ENCODE assay signal across 12 mouse cellular contexts in genomic region chr11:49006785-49007184, GRCm38 (mm10). TPM values are rescaled to one million over a fixed set of nuclear protein-coding genes. Genes with fewer than 3 reads are reported as not detected.
"Had no signal": no experiment of that assay in that cellular context is flagged by ENCODE, and none has a peak within 500 bp of the region (broad histone marks: within the 10 kb centered on the region; RNA-seq: fewer than 3 reads in every experiment).

No protein-coding gene starts in this region.

RNA-seq across cellular contexts. Expression of gene Tgtp1, which starts 12.8 kb away (rescaled TPM):
- polyA plus RNA-seq: limb, embryonic 11.5 days; neural tube, embryonic 12.5 days; neural tube, embryonic 15.5 days had no signal

RNA-seq across cellular contexts. Expression of gene Gm12185, which starts 14.8 kb away (rescaled TPM):
- polyA plus RNA-seq: intestine, postnatal 0 days; kidney, embryonic 16.5 days; limb, embryonic 11.5 days; liver, embryonic 13.5 days; midbrain, embryonic 11.5 days; midbrain, embryonic 14.5 days; midbrain, postnatal 0 days; neural tube, embryonic 12.5 days; neural tube, embryonic 15.5 days; stomach, embryonic 14.5 days had no signal

RNA-seq across cellular contexts. Expression of gene Olfr56, which starts 28.1 kb away (rescaled TPM):
- polyA plus RNA-seq: intestine, embryonic 14.5 days; kidney, embryonic 16.5 days; limb, embryonic 11.5 days; liver, adult 2 months; midbrain, embryonic 11.5 days; midbrain, embryonic 14.5 days; midbrain, postnatal 0 days; neural tube, embryonic 12.5 days; neural tube, embryonic 15.5 days; stomach, embryonic 14.5 days had no signal
